Mouse (Mus musculus) kidney, embryonic 14.5 days (tissue): Measurements from ENCODE around the gene Shroom3. TPM values are rescaled to one million over a fixed set of nuclear protein-coding genes. Genes with fewer than 3 reads are reported as not detected.

Source experiments
- ATAC-seq: fragments of 200-750 bp; cut with Nextera tagmentation; 2 replicates; pipeline ENCODE4 v1.8.0; 2017; ENCODE audit warnings: moderate number of reproducible peaks, mild to moderate bottlenecking, moderate TSS enrichment, moderate library complexity; ENCODE audit not compliant: low FRiP score, low TSS enrichment
- H3K27ac ChIP-seq: fragments of 300-500 bp; sonication (generic); 2 replicates; pipeline ENCODE4 v1.5.1; 2014; ENCODE audit warnings: low read depth, mild to moderate bottlenecking, low read length, moderate library complexity, mixed read lengths
- H3K27me3 ChIP-seq: fragments of 300-500 bp; sonication (generic); 2 replicates; pipeline ENCODE4 v1.6.1; 2014; ENCODE audit warnings: mild to moderate bottlenecking, low read length; ENCODE audit not compliant: control insufficient read depth, insufficient read depth
- H3K36me3 ChIP-seq: fragments of 300-500 bp; sonication (generic); 2 replicates; pipeline ENCODE4 v1.6.1; 2014; ENCODE audit warnings: low read length, mixed read lengths; ENCODE audit not compliant: control insufficient read depth, insufficient read depth
- H3K4me1 ChIP-seq: fragments of 300-500 bp; sonication (generic); 2 replicates; pipeline ENCODE4 v1.6.1; 2014; ENCODE audit warnings: low read length, mixed read lengths; ENCODE audit not compliant: control insufficient read depth, insufficient read depth
- H3K4me2 ChIP-seq: fragments of 300-500 bp; sonication (generic); replicated peaks from 2 replicates; pipeline ENCODE4 v1.6.1; 2014; ENCODE audit warnings: low read depth, mild to moderate bottlenecking, low read length
- H3K4me3 ChIP-seq: fragments of 300-500 bp; sonication (generic); 2 replicates; pipeline ENCODE4 v1.5.1; 2014; ENCODE audit warnings: mild to moderate bottlenecking, low read length
- H3K9ac ChIP-seq: fragments of 300-500 bp; sonication (generic); 2 replicates; pipeline ENCODE4 v1.6.1; 2014; ENCODE audit warnings: low read depth, mild to moderate bottlenecking, low read length, moderate library complexity
- H3K9me3 ChIP-seq: fragments of 300-500 bp; sonication (generic); 2 replicates; pipeline ENCODE4 v1.6.1; 2016; ENCODE audit warnings: low read length; ENCODE audit not compliant: control insufficient read depth
- WGBS: fragments of 180-500 bp; shearing (Covaris S2); extraction: QIAGEN DNeasy Blood & Tissue Kit; methylation state at CpG from one replicate; pipeline ENCODE4 v1.1.7; 2014; 5-methylcytosine and 5-hydroxymethylcytosine counted together
- polyA plus RNA-seq: library from polyadenylated mRNA; unstranded; fragments of >200 nt; fragmentation: Nextera tagmentation; extraction: Ambion mirVana; gene quantifications from 2 replicates; pipeline ENCODE4 v1.2.1, GENCODE M21; 2014

The Shroom3 gene
- polyA plus RNA-seq, 1 experiment from 2014 or later, result 16.0 TPM

GRCm38 (mm10) chr5:92692206-92693007, 9.2 kb downstream of the Shroom3 start:
- H3K27me3 ChIP-seq, result no peaks in the 10 kb centered on the region
- no peak overlapping the region for H3K4me3 ChIP-seq
- H3K4me2 ChIP-seq, result no peak overlapping the region
- no peaks in the 10 kb centered on the region for H3K4me1 ChIP-seq
- no peaks in the 10 kb centered on the region for H3K36me3 ChIP-seq
- no peak overlapping the region for H3K9ac ChIP-seq
- 0 out of 2 replicates have a peak, but pooled peaks have one; percentile 28 for ATAC-seq
- no peak overlapping the region for H3K27ac ChIP-seq
- H3K9me3 ChIP-seq, result 0 out of 2 replicates have a peak, but pooled peaks cover 3% of the 10 kb centered on the region
- 61% methylated on average over 16 of the region's 16 CpGs for WGBS

DNA sequence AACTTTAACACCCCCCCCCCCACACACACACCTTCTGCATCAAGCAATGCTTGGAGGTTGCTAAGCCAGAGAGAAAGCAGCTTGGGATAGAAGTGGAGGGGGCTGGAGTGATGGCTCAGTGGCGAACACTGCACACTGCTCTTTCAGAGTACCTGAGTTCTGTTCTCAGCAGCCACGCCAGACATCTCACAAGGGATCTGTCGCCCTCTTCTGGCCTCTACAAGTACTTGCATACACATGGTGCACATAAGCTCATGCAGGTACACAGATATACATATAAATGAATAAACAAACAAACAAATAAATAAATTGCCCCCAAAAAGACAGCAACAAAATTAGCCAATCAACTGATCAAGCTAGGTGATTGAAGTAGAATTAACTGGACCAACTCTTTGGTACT, 10.5 kb downstream of the Shroom3 start:
- Histone ChIP-seq H3K4me1 (peaks cover 6% of the 10 kb centered on the region; the same call in 1 of the 2 replicates), H3K27ac (no peak overlapping the region), H3K36me3 (no peaks in the 10 kb centered on the region), H3K27me3 (no peaks in the 10 kb centered on the region), H3K4me2 (no peak overlapping the region), H3K9ac (no peak overlapping the region), H3K9me3 (0 out of 2 replicates have a peak, but pooled peaks cover 3% of the 10 kb centered on the region), H3K4me3 (no peak overlapping the region)
- WGBS, result 96% methylated on average over 3 of the region's 3 CpGs
- ATAC-seq, result no peak

- Histone ChIP-seq H3K36me3 (no peaks in the 10 kb centered on the region), H3K27ac (no peak overlapping the region), H3K9ac (no peak overlapping the region), H3K27me3 (no peaks in the 10 kb centered on the region), H3K4me1 (peaks cover 11% of the 10 kb centered on the region; the same call in 1 of the 2 replicates), H3K4me3 (no peak overlapping the region), H3K9me3 (no peaks in the 10 kb centered on the region), H3K4me2 (no peak overlapping the region)
- no peak for ATAC-seq
- WGBS, result 87% methylated on average over 10 of the region's 10 CpGs
These were observed 11.2 kb downstream of the Shroom3 start for GRCm38 (mm10) chr5:92694316-92694995.

DNA sequence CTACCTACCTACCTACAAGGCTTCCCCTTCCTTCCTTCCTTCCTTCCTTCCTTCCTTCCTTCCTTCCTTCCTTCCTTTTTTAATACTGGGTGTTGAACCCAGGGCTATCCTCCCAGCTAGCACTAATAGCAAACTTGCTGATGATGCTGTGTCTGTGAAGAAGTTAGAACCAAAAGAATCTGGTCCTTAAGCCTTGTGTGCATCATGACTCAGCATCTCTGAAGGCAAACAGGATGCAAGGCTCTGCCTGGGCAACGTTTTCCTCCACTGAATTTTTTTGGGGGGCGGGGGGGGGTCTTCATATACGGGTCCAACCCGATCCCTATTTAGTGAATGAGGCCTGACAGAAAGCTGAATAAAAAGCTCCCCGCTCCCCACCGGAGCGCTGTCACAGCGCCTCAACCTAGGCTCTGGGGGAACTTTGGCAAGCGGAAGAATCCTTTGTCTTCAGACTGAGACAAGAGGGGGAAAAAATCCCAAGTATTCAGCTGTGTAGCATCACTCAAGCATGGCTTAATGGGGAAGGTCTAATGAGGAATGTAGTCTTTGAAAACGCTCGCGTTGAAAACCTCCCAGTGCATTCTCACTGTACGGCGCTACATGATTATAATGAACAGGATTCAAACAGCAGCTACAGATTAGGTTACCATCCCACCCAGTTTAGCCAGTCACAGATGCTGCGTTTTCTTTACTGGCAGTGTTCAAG, 15.0 kb downstream of the Shroom3 start:
- no peaks in the 10 kb centered on the region for H3K27me3 ChIP-seq
- H3K9me3 ChIP-seq, result no peaks in the 10 kb centered on the region
- WGBS, result 7% methylated on average over 15 of the region's 15 CpGs
- H3K4me1 ChIP-seq, result peaks cover 11% of the 10 kb centered on the region; the same call in 1 of the 2 replicates
- peak overlapping the region; percentile 17 for H3K4me3 ChIP-seq
- peak; percentile 29; the same call in 1 of the 2 replicates for ATAC-seq
- peak overlapping the region; percentile 51 for H3K4me2 ChIP-seq
- no peaks in the 10 kb centered on the region for H3K36me3 ChIP-seq
- no peak overlapping the region for H3K27ac ChIP-seq
- no peak overlapping the region for H3K9ac ChIP-seq

GRCm38 (mm10) chr5:92698837-92699529, 15.7 kb downstream of the Shroom3 start:
- Histone ChIP-seq H3K9me3 (no peaks in the 10 kb centered on the region), H3K27me3 (no peaks in the 10 kb centered on the region; the same call in 1 of the 2 replicates), H3K36me3 (no peaks in the 10 kb centered on the region), H3K4me1 (peaks cover 11% of the 10 kb centered on the region; the same call in 1 of the 2 replicates), H3K27ac (no peak overlapping the region), H3K4me2 (peak overlapping the region; percentile 51), H3K4me3 (peak overlapping the region; percentile 17; the same call in 1 of the 2 replicates), H3K9ac (no peak overlapping the region)
- WGBS, result 27% methylated on average over 17 of the region's 17 CpGs
- ATAC-seq, result peak; percentile 37; the same call in 1 of the 2 replicates

GRCm38 (mm10) chr5:92701750-92702149, 18.5 kb downstream of the Shroom3 start:
- Histone ChIP-seq H3K27ac (no peak overlapping the region), H3K9ac (no peak overlapping the region), H3K27me3 (no peaks in the 10 kb centered on the region; the same call in 1 of the 2 replicates), H3K4me3 (no peak overlapping the region), H3K9me3 (no peaks in the 10 kb centered on the region), H3K36me3 (no peaks in the 10 kb centered on the region), H3K4me1 (peaks cover 11% of the 10 kb centered on the region; the same call in 1 of the 2 replicates), H3K4me2 (no peak overlapping the region)
- no peak for ATAC-seq
- WGBS, result 65% methylated on average over 11 of the region's 11 CpGs

DNA sequence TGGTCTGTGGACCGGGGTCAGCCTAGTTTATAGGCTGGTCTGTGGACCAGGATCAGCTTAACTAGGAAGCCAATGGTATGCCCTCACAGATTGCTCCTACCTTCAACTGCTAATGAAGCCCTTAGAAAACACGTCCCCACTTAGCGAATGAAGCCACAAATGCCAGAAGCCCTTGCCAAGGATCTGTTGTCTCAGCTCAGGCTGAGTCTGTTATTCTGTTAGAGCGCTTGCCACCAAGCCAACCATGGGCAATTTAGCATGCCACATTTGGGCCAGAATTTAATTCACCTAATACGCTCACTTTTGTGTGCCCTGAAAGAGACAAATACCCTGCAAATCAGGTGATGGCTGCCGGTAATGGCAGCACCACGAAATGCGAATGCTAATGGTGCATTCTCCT, 20.4 kb downstream of the Shroom3 start:
- Histone ChIP-seq H3K9me3 (no peaks in the 10 kb centered on the region), H3K27me3 (no peaks in the 10 kb centered on the region; the same call in 1 of the 2 replicates), H3K4me3 (no peak overlapping the region), H3K27ac (no peak overlapping the region), H3K4me2 (no peak overlapping the region), H3K4me1 (peaks cover 10% of the 10 kb centered on the region; the same call in 1 of the 2 replicates), H3K9ac (no peak overlapping the region), H3K36me3 (no peaks in the 10 kb centered on the region)
- 82% methylated on average over 8 of the region's 8 CpGs for WGBS
- ATAC-seq, result no peak

- Histone ChIP-seq H3K4me3 (no peak overlapping the region), H3K4me2 (no peak overlapping the region), H3K9me3 (no peaks in the 10 kb centered on the region), H3K36me3 (no peaks in the 10 kb centered on the region), H3K27me3 (no peaks in the 10 kb centered on the region; the same call in 1 of the 2 replicates), H3K4me1 (0 out of 2 replicates have a peak, but pooled peaks cover 4% of the 10 kb centered on the region), H3K9ac (no peak overlapping the region), H3K27ac (no peak overlapping the region)
- ATAC-seq, result peak; percentile 46; the same call in 1 of the 2 replicates
- WGBS, result 34% methylated on average over 7 of the region's 7 CpGs
These were observed 24.8 kb downstream of the Shroom3 start for GRCm38 (mm10) chr5:92707921-92708491.
